Mouse (Mus musculus) intestine, embryonic 14.5 days (tissue): ENCODE data around the gene Btg4. TPM values are rescaled to one million over a fixed set of nuclear protein-coding genes. Genes with fewer than 3 reads are reported as not detected.

Experiments used
- ATAC-seq: fragments of 200-750 bp; cut with Nextera tagmentation; replicated peaks from 2 replicates; pipeline ENCODE4 v1.8.0; 2017; ENCODE audit warnings: low read depth, moderate number of reproducible peaks, moderate TSS enrichment, moderate library complexity; ENCODE audit not compliant: low FRiP score, low TSS enrichment
- DNase-seq: peaks from one replicate; pipeline ENCODE4 v3.0.0-alpha.2; 2018; ENCODE audit warnings: low spot score
- H3K27ac ChIP-seq: fragments of 300-500 bp; sonication (generic); 2 replicates; pipeline ENCODE4 v1.5.1; 2014; ENCODE audit warnings: low read depth, mild to moderate bottlenecking, control low read depth
- H3K27me3 ChIP-seq: fragments of 300-500 bp; sonication (generic); replicated peaks from 2 replicates; pipeline ENCODE4 v1.6.1; 2014; ENCODE audit warnings: low read length, control low read depth; ENCODE audit not compliant: control insufficient read depth, insufficient read depth
- H3K36me3 ChIP-seq: fragments of 300-500 bp; sonication (generic); 2 replicates; pipeline ENCODE4 v1.6.1; 2014; ENCODE audit warnings: low read length, control low read depth; ENCODE audit not compliant: control insufficient read depth, insufficient read depth
- H3K4me1 ChIP-seq: fragments of 300-500 bp; sonication (generic); replicated peaks from 2 replicates; pipeline ENCODE4 v1.6.1; 2014; ENCODE audit warnings: low read length, control low read depth, mixed read lengths; ENCODE audit not compliant: control insufficient read depth, insufficient read depth
- H3K4me2 ChIP-seq: fragments of 300-500 bp; sonication (generic); 2 replicates; pipeline ENCODE4 v1.6.1; 2014; ENCODE audit warnings: low read length
- H3K4me3 ChIP-seq: fragments of 300-500 bp; sonication (generic); 2 replicates; pipeline ENCODE4 v1.5.1; 2014; ENCODE audit warnings: low read depth, low read length, control low read depth, mixed read lengths
- H3K9ac ChIP-seq: fragments of 300-500 bp; sonication (generic); 2 replicates; pipeline ENCODE4 v1.6.1; 2014; ENCODE audit warnings: mild to moderate bottlenecking, low read length
- H3K9me3 ChIP-seq: fragments of 300-500 bp; sonication (generic); 2 replicates; pipeline ENCODE4 v1.6.1; 2016; ENCODE audit warnings: low read length, control low read depth; ENCODE audit not compliant: control insufficient read depth
- WGBS: fragments of 180-500 bp; shearing (Covaris S2); extraction: QIAGEN DNeasy Blood & Tissue Kit; methylation state at CpG from one replicate; pipeline ENCODE4 v1.1.7; 2014; 5-methylcytosine and 5-hydroxymethylcytosine counted together
- polyA plus RNA-seq: library from polyadenylated mRNA; unstranded; fragments of >200 nt; fragmentation: Nextera tagmentation; extraction: Ambion mirVana; gene quantifications from 2 replicates; pipeline ENCODE4 v1.2.1, GENCODE M21; 2014

The Btg4 gene
- polyA plus RNA-seq = not detected in 2 replicates

DNA sequence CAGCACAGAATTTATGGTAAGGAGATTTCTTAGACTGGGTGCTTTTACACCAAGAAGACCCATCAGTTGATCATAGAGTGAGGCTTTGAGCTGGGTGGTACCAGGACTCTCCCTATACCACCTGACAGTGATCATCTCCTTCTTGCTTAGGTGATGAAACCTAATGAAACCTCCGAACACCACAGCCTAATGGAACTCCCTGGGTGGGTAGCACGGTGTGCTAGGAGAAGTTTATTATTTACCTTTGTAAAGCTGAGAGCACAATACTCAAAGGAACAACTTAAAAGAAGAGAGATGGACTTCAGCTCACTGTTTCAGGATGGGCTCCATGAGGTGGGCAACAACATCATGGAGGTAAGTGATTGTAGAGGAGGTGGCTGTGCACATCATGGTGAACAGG lies at the start of gene Btg4:
Btg4 (plus strand) TSS at position 301 of the 400 bp plus-strand sequence.
- H3K9ac ChIP-seq = no peak within 1 kb of the TSS
- 87% methylated on average over 2 of the region's 2 CpGs for WGBS
- H3K27ac ChIP-seq = no peak within 1 kb of the TSS
- ATAC-seq = no peak
- no peaks in the 10 kb centered on the region for H3K36me3 ChIP-seq
- no peaks in the 10 kb centered on the region for H3K27me3 ChIP-seq
- DNase-seq = no peak
- no peaks in the 10 kb centered on the region for H3K4me1 ChIP-seq
- H3K9me3 ChIP-seq = no peaks in the 10 kb centered on the region
- no peak within 1 kb of the TSS for H3K4me2 ChIP-seq
- H3K4me3 ChIP-seq = no peak within 1 kb of the TSS

DNA sequence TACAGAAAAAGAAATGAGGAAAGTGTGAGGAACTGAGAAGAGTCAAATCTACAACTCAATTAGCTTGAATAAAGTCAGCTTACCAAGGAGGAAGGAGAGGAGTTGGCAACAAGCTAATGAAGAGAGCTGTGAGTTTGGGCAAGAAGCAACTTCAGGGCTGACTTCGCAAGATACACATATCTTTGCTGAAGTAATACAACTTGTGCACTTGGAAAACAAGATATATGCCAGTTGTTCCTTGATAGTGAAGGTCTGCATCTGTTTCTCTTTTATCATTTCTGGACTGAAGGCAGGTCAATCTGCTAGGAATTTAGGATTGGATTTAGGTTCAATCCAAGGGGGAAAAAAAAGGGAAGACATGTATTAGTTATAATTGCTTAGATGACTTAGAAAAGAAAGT lies 47.1 kb upstream of the Btg4 start:
- Histone ChIP-seq H3K36me3 (no peaks in the 10 kb centered on the region), H3K9me3 (no peaks in the 10 kb centered on the region), H3K9ac (no peak overlapping the region), H3K27me3 (no peaks in the 10 kb centered on the region), H3K27ac (no peak overlapping the region), H3K4me3 (no peak overlapping the region), H3K4me1 (0 out of 2 replicates have a peak, but pooled peaks cover 4% of the 10 kb centered on the region), H3K4me2 (no peak overlapping the region)
- ATAC-seq = no peak
- DNase-seq = no peak
- 91% methylated on average over 1 of the region's 1 CpGs for WGBS

DNA sequence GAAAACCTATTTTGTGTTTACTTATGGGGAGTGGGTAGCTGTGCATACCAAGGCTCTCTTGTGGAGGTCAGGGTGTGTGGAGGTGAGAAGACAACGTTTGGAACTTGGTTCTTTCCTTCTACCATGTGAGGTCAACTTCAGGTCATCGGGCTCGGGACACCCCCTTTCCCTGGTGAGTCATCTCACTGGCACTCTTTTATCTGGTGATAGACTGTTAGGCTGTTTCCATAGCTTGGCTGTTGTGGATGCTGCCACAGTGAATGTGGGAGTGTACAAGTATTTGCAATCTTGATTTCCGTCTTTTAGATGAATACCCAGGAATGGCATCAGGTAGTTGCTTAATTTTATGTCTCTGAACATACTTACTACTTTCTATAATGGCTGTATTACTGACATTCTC lies 45.0 kb upstream of the Btg4 start:
- no peaks in the 10 kb centered on the region for H3K27me3 ChIP-seq
- DNase-seq = no peak
- no peak overlapping the region for H3K4me3 ChIP-seq
- no peak overlapping the region for H3K4me2 ChIP-seq
- no peaks in the 10 kb centered on the region for H3K4me1 ChIP-seq
- H3K9ac ChIP-seq = no peak overlapping the region
- H3K9me3 ChIP-seq = no peaks in the 10 kb centered on the region
- 31% methylated on average over 4 of the region's 4 CpGs for WGBS
- no peak overlapping the region for H3K27ac ChIP-seq
- no peak; the same call in 1 of the 2 replicates for ATAC-seq
- H3K36me3 ChIP-seq = no peaks in the 10 kb centered on the region

DNA sequence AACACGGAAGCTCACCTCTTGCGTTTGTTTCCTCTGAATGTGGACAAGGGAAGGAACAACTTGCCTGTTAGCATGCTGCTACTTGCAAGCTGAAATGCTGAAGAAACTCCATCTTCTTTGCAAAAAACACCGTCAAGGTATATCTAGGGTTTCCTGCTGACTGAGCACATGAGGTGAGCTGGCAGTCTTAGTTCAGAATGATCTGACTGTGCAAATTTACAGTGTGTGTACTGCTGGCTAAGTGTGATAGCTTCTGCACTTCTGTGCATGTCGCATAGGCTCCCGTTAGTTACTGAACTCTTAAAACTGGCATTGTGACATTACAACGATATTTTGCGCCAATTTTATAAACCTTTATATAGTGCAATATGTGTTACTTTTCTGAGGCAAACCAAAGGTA lies 41.0 kb upstream of the Btg4 start:
- Histone ChIP-seq H3K36me3 (no peaks in the 10 kb centered on the region), H3K4me3 (no peak overlapping the region), H3K9me3 (no peaks in the 10 kb centered on the region), H3K4me2 (no peak overlapping the region), H3K4me1 (no peaks in the 10 kb centered on the region), H3K9ac (no peak overlapping the region), H3K27ac (no peak overlapping the region), H3K27me3 (no peaks in the 10 kb centered on the region)
- no peak for DNase-seq
- ATAC-seq = no peak
- WGBS = 75% methylated on average over 7 of the region's 7 CpGs

DNA sequence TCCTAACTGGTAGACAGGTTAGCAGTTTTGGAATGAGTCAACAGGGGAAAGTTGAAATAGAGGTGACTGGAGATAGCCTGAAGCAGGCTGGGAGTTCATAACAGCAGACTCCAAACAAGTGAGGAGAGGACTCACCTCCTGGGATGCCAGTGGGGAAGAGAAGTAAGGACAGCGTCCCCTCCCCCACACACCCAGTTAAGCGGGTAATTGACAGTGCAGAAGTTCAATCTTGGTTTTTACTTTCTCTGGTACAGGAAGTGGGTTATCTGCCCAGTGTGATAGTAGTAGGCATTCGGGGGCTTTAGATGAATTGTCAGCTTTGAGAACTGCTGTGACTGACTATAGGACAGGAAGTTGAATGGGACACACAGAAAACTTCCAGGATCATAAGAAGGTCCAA lies 40.4 kb upstream of the Btg4 start:
- no peak overlapping the region for H3K4me3 ChIP-seq
- no peak overlapping the region for H3K9ac ChIP-seq
- no peaks in the 10 kb centered on the region for H3K9me3 ChIP-seq
- DNase-seq (no peak), ATAC-seq (no peak)
- H3K27me3 ChIP-seq = no peaks in the 10 kb centered on the region
- no peaks in the 10 kb centered on the region for H3K36me3 ChIP-seq
- H3K4me2 ChIP-seq = no peak overlapping the region
- WGBS = 71% methylated on average over 3 of the region's 3 CpGs
- H3K27ac ChIP-seq = no peak overlapping the region
- H3K4me1 ChIP-seq = no peaks in the 10 kb centered on the region

DNA sequence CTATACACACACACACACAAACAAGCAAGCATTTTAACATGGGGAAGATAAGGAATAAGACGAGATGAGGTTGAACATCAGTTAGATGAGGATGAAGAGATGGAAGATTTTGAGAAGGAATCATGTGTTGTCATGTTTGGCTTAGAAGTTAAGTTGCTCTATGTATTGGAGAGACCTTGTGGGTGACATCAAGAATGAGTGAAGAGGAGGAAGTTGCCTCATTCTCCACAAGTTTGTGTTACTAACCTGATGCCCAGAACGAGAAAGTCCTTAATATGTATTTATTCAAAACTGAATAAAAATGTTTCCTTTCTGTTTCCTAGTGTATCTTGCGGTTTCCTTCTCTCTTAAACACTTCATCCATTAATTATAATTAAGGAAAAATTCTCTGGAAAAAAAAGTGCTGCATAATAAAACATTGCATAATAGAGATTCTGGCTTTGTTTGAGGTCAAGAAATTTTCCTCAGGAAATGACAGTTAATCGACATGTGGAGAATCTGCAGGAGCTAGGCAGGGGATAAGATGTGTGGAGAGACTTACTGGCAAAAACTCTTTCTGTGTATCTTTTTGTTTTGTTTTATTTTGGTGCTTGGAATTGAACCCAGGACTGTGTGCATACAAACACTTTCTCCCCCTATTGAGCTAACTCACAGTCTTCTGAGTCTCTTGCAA lies 39.4 kb upstream of the Btg4 start:
- no peak for DNase-seq
- H3K27me3 ChIP-seq = no peaks in the 10 kb centered on the region
- no peak overlapping the region for H3K27ac ChIP-seq
- H3K9ac ChIP-seq = no peak overlapping the region
- 86% methylated on average over 4 of the region's 4 CpGs for WGBS
- H3K4me2 ChIP-seq = no peak overlapping the region
- no peaks in the 10 kb centered on the region for H3K9me3 ChIP-seq
- H3K4me3 ChIP-seq = no peak overlapping the region
- ATAC-seq = no peak
- no peaks in the 10 kb centered on the region for H3K36me3 ChIP-seq
- no peaks in the 10 kb centered on the region for H3K4me1 ChIP-seq

DNA sequence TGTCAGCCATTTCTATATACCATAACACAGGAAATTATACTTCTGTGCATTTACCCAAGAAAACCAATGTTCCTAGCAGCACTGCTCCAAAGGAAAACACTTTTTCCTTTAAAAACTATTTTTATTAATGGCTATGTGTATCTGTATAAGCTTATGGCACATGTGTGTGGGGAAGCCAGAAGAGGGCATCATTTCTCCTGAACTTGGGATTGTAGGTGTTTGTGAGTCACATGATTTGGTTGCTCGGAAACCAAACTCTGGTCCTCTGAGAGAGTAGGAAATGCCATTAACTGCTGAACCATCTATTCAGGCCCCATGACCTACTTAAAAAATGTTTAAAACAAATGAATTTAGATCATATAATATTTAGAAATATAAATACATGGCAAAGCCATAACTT lies 33.7 kb upstream of the Btg4 start:
- WGBS = 74% methylated on average over 1 of the region's 1 CpGs

DNA sequence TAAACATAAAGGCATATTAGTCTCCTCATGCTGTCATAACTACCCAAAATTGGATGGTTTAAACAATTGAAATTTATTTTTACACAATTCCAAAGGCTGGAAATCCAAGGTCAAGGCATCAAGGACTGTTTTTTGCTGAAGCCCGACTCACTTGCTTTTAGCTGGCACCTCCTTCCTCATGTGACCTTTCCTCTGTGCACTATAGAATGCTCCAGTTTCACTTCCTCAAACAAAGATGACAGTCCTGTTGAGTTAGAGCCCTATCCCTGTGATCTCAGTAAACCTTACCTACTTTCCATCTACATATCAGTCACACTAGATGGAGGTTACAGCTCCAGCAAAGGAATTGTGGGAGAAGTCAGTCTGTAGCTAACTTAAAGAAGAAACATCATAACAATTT lies 30.6 kb upstream of the Btg4 start:
- H3K4me3 ChIP-seq = no peak overlapping the region
- ATAC-seq = no peak
- no peaks in the 10 kb centered on the region for H3K4me1 ChIP-seq
- H3K27ac ChIP-seq = no peak overlapping the region
- H3K27me3 ChIP-seq = no peaks in the 10 kb centered on the region
- H3K9me3 ChIP-seq = no peaks in the 10 kb centered on the region
- no peak overlapping the region for H3K4me2 ChIP-seq
- WGBS = 32% methylated on average over 1 of the region's 1 CpGs
- no peak for DNase-seq
- no peaks in the 10 kb centered on the region for H3K36me3 ChIP-seq
- H3K9ac ChIP-seq = no peak overlapping the region

More for the DNA sequence above, 33.7 kb upstream of the Btg4 start:
- Histone ChIP-seq H3K36me3 (no peaks in the 10 kb centered on the region), H3K4me2 (no peak overlapping the region), H3K27me3 (no peaks in the 10 kb centered on the region), H3K4me1 (no peaks in the 10 kb centered on the region), H3K4me3 (no peak overlapping the region), H3K9ac (no peak overlapping the region), H3K9me3 (no peaks in the 10 kb centered on the region), H3K27ac (no peak overlapping the region)
- ATAC-seq (no peak), DNase-seq (no peak)

DNA sequence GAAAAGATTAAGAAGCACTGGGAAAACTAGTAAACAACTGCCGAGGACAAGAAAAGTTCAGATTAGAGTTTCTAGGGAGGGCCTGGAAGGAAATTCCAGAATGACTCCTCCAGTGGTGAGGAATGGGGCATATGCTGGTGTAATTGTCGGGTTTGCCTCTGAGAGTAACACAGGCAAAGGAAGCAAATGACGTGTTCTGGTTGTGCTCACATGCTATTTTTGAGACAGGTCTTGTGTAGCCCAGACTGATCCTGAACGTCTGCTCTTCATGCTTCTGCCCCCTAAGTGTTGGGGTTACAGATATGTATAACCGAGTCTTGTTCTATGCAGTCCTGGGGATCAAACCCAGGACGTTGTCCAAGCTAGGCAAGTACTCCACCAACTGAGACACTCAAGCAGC lies 29.1 kb upstream of the Btg4 start:
- H3K9me3 ChIP-seq = no peaks in the 10 kb centered on the region
- H3K36me3 ChIP-seq = no peaks in the 10 kb centered on the region
- WGBS = 46% methylated on average over 6 of the region's 6 CpGs
- DNase-seq (no peak), ATAC-seq (no peak)
- H3K27me3 ChIP-seq = no peaks in the 10 kb centered on the region
- no peak overlapping the region for H3K4me2 ChIP-seq
- H3K4me3 ChIP-seq = no peak overlapping the region
- no peak overlapping the region for H3K27ac ChIP-seq
- no peaks in the 10 kb centered on the region for H3K4me1 ChIP-seq
- H3K9ac ChIP-seq = no peak overlapping the region
